Mouse (Mus musculus): ENCODE results near the gene Cwc27. TPM values are rescaled to one million over a fixed set of nuclear protein-coding genes. Genes with fewer than 3 reads are reported as not detected.

Gene Cwc27
- polyA plus RNA-seq (2015; fragmentation: Nextera tagmentation; extraction: Ambion mirVana): 23.4 and 24.1 TPM in 2 replicates

DNA sequence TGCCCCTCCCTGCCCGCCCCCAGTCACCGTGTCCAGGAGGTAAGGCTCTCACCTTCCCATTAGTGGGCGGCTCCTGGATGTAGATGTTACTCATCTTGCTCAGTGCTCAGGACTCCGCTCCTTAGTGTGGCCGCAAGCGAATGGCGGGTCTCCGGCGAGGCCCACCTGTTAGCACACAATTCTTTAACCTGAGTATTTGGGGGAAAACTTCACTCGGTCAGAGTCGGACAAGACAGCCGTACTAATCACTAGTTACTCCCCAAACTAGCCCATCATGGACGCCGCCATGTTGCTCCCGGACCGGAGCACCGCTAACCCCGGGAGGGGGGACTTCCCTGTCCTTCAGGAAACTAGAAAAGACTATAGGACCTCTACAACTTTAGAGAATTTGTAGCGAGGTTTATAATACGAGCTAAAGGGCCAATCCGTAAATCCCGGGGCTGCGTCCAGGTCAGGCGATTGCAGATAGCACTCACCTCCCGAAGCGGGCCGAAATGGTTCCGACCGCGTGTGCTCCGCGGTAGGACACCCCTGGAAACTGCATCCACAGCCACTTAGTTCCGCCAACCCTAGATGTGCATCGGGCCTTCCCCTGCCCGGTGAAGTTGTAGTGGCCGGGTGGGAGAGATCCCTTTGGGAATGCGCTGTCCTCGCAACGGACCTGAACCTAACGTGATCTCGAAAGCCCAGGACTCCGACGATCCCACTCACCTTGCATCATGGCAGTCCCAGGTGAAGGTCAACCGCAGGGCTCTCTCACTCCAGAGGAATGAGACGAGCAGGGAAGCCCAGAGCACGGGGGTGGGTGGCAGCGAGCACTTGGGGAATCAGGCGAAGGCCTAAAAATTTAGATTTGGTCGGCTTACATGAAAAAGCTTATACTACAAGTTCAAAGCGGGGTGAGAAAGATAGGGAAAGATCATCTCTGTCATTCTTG is at the start of gene Cwc27:
TSS of gene Cwc27 (minus strand) at position 508 of the 937 bp plus-strand sequence.
- Histone ChIP-seq H3K27ac (replicated peaks) (peak within 1 kb of the TSS; percentile 85), H3K36me3 (no peaks in the 10 kb centered on the region), H3K4me3 (replicated peaks) (peak within 1 kb of the TSS; percentile 86), H3K9ac (replicated peaks) (peak within 1 kb of the TSS; percentile 85), H3K27me3 (replicated peaks) (no peaks in the 10 kb centered on the region), H3K4me2 (peak within 1 kb of the TSS; percentile 81), H3K9me3 (replicated peaks) (no peaks in the 10 kb centered on the region), H3K4me1 (peaks cover 20% of the 10 kb centered on the region)
- peak; percentile 96 for ATAC-seq (ENCODE audit: low FRiP score)
- WGBS: under 1% methylated on average over 50 of the region's 50 CpGs

GRCm38 (mm10) chr13:104866726-104867125 is 49.8 kb upstream of the Cwc27 start:
- Histone ChIP-seq H3K36me3 (no peaks in the 10 kb centered on the region), H3K27me3 (replicated peaks) (peaks cover 7% of the 10 kb centered on the region), H3K9ac (replicated peaks) (no peak overlapping the region), H3K4me2 (no peak overlapping the region), H3K27ac (replicated peaks) (no peak overlapping the region), H3K4me3 (replicated peaks) (no peak overlapping the region), H3K9me3 (replicated peaks) (no peaks in the 10 kb centered on the region), H3K4me1 (peaks cover 3% of the 10 kb centered on the region; the same call in 1 of the 2 replicates)
- 88% methylated on average over 5 of the region's 5 CpGs for WGBS
- no peak for ATAC-seq (ENCODE audit: low FRiP score)

DNA sequence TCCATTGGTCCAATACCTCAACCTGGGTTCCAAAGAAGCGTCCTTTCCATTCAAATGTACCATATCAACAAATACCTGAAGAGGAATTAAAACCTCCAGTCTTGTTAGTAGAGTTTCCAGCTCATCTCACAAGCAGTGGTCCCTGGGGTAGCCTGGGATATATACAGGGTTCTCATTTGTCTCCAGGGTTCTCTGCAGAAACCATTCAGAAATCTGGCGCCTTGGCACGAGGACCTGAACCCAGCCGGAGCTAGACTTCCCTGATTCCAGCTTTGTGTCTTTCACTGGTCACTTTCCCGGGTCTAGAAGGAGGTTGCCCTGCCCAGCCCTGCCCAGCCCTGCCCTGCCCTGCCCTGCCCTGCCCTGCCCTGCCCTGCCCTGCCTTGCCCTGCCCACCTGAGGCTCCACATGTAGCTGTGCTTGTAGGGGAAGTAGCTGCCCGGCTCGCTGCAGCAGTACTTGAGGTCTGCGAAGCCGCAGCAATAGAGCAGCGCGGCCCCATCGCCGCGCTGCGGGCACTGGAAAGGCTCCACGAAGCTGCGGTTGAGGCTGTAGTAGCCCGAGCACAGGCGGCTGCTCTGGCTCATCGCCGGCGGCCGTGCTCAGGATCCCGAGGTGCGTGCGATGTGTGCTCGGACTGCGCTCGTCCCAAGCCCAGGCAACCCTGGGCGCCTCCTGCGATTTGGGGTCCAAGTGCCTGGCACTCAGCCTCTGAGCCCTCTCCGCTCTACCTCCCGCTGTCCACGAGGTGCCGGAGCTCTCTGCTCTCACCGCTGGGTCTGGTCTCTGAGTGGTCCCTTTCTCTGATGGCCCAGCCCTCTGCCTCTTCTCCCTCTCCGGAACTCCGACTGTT is 46.4 kb upstream of the Cwc27 start, which contains the start of gene Shisal2b:
TSS of gene Shisal2b (minus strand) at position 767 of the 853 bp plus-strand sequence.
- H3K9me3 ChIP-seq (replicated peaks): no peaks in the 10 kb centered on the region
- H3K9ac ChIP-seq (replicated peaks): peak within 1 kb of the TSS; percentile 63
- 4% methylated on average over 38 of the region's 38 CpGs for WGBS
- H3K27me3 ChIP-seq (replicated peaks): peaks cover 7% of the 10 kb centered on the region
- peaks cover 3% of the 10 kb centered on the region; the same call in 1 of the 2 replicates for H3K4me1 ChIP-seq
- ATAC-seq (ENCODE audit: low FRiP score): peak; percentile 92
- 0 out of 2 replicates have a peak within 1 kb of the TSS, but pooled peaks have one; percentile 51 for H3K27ac ChIP-seq (replicated peaks)
- peak within 1 kb of the TSS; percentile 57 for H3K4me3 ChIP-seq (replicated peaks)
- no peaks in the 10 kb centered on the region for H3K36me3 ChIP-seq
- H3K4me2 ChIP-seq: peak within 1 kb of the TSS; percentile 99

GRCm38 (mm10) chr13:104853645-104854044 is 36.7 kb upstream of the Cwc27 start:
- no peak for ATAC-seq (ENCODE audit: low FRiP score)
- 77% methylated on average over 2 of the region's 2 CpGs for WGBS

DNA sequence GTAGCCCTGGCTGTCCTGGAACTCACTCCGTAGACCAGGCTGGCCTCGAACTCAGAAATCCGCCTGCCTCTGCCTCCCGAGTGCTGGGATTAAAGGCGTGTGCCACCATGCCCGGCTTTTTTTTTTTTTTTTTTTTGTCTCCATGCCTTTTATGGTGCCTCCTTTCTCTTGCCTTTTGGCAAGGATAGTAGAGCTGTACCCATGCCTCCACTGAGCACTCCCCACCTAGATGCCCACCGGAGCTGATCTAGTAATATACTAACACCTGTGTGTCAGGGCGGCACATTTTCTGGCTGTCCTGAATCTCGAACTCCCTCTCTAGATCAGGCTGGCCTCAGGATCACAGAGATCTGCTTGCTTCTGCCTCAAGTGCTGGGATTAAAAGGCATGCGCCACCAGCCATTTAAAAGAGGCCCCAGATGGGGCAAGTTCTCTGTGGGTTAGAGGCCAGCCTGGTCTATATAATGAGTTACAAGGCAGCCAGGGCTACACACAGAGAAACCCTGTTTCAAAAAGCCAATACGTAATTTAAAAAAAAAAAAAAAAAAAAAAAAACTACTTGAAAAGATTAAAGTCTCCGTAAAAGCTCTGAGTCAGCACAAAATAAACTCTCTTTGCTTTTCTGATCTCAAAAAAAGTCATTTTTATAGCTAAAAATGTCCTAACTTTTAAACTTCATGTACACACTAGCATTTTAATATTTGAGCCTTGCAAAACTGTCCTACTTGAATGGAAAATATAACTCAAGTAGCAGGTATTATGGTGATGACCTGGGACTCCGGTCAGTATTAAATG is 26.6 kb upstream of the Cwc27 start:
- WGBS: 93% methylated on average over 13 of the region's 13 CpGs
- H3K9me3 ChIP-seq (replicated peaks): no peaks in the 10 kb centered on the region
- H3K36me3 ChIP-seq: peaks cover 3% of the 10 kb centered on the region; the same call in 1 of the 2 replicates
- H3K27me3 ChIP-seq (replicated peaks): no peaks in the 10 kb centered on the region
- no peak for ATAC-seq (ENCODE audit: low FRiP score)
- H3K4me1 ChIP-seq: no peaks in the 10 kb centered on the region
- no peak overlapping the region for H3K4me2 ChIP-seq
- H3K27ac ChIP-seq (replicated peaks): no peak overlapping the region
- no peak overlapping the region for H3K9ac ChIP-seq (replicated peaks)
- no peak overlapping the region for H3K4me3 ChIP-seq (replicated peaks)

More at GRCm38 (mm10) chr13:104853645-104854044, 36.7 kb upstream of the Cwc27 start:
- Histone ChIP-seq H3K4me2 (no peak overlapping the region), H3K27me3 (replicated peaks) (no peaks in the 10 kb centered on the region), H3K4me1 (no peaks in the 10 kb centered on the region), H3K4me3 (replicated peaks) (no peak overlapping the region), H3K9ac (replicated peaks) (no peak overlapping the region), H3K9me3 (replicated peaks) (no peaks in the 10 kb centered on the region), H3K36me3 (no peaks in the 10 kb centered on the region), H3K27ac (replicated peaks) (no peak overlapping the region)

GRCm38 (mm10) chr13:104841937-104842336 is 25.0 kb upstream of the Cwc27 start:
- Histone ChIP-seq H3K9ac (replicated peaks) (no peak overlapping the region), H3K27me3 (replicated peaks) (no peaks in the 10 kb centered on the region), H3K27ac (replicated peaks) (no peak overlapping the region), H3K36me3 (peaks cover 10% of the 10 kb centered on the region), H3K4me2 (no peak overlapping the region), H3K4me1 (no peaks in the 10 kb centered on the region), H3K4me3 (replicated peaks) (no peak overlapping the region), H3K9me3 (replicated peaks) (no peaks in the 10 kb centered on the region)
- no peak for ATAC-seq (ENCODE audit: low FRiP score)
- WGBS: 85% methylated on average over 4 of the region's 4 CpGs

- Histone ChIP-seq H3K9me3 (replicated peaks) (no peaks in the 10 kb centered on the region), H3K36me3 (peaks cover 29% of the 10 kb centered on the region), H3K27ac (replicated peaks) (no peak overlapping the region), H3K27me3 (replicated peaks) (no peaks in the 10 kb centered on the region), H3K9ac (replicated peaks) (no peak overlapping the region), H3K4me1 (no peaks in the 10 kb centered on the region), H3K4me3 (replicated peaks) (no peak overlapping the region), H3K4me2 (no peak overlapping the region)
- WGBS: 63% methylated on average over 7 of the region's 7 CpGs
- ATAC-seq (ENCODE audit: low FRiP score): no peak
These were observed 20.7 kb upstream of the Cwc27 start for GRCm38 (mm10) chr13:104837628-104838027.

GRCm38 (mm10) chr13:104832811-104833210 is 15.9 kb upstream of the Cwc27 start:
- H3K4me1 ChIP-seq: no peaks in the 10 kb centered on the region
- no peak overlapping the region for H3K27ac ChIP-seq (replicated peaks)
- no peak overlapping the region for H3K4me3 ChIP-seq (replicated peaks)
- H3K27me3 ChIP-seq (replicated peaks): no peaks in the 10 kb centered on the region
- no peak for ATAC-seq (ENCODE audit: low FRiP score)
- 96% methylated on average over 13 of the region's 13 CpGs for WGBS
- H3K9me3 ChIP-seq (replicated peaks): no peaks in the 10 kb centered on the region
- no peak overlapping the region for H3K9ac ChIP-seq (replicated peaks)
- H3K4me2 ChIP-seq: no peak overlapping the region
- peaks cover 46% of the 10 kb centered on the region for H3K36me3 ChIP-seq

- WGBS: 88% methylated on average over 2 of the region's 2 CpGs
- no peak for ATAC-seq (ENCODE audit: low FRiP score)
These were observed 8.5 kb upstream of the Cwc27 start for GRCm38 (mm10) chr13:104825470-104825869.

GRCm38 (mm10) chr13:104822411-104822838 is 5.5 kb upstream of the Cwc27 start:
- H3K9ac ChIP-seq (replicated peaks): no peak overlapping the region
- peak; percentile 67; the same call in 1 of the 2 replicates for ATAC-seq (ENCODE audit: low FRiP score)
- H3K9me3 ChIP-seq (replicated peaks): no peaks in the 10 kb centered on the region
- no peak overlapping the region for H3K4me3 ChIP-seq (replicated peaks)
- 14% methylated on average over 8 of the region's 8 CpGs for WGBS
- H3K36me3 ChIP-seq: no peaks in the 10 kb centered on the region
- H3K4me1 ChIP-seq: peaks cover 14% of the 10 kb centered on the region
- H3K4me2 ChIP-seq: peak overlapping the region; percentile 26; the same call in 1 of the 2 replicates
- H3K27me3 ChIP-seq (replicated peaks): no peaks in the 10 kb centered on the region
- peak overlapping the region; percentile 56 for H3K27ac ChIP-seq (replicated peaks)

More at GRCm38 (mm10) chr13:104825470-104825869, 8.5 kb upstream of the Cwc27 start:
- no peak overlapping the region for H3K9ac ChIP-seq (replicated peaks)
- no peaks in the 10 kb centered on the region for H3K9me3 ChIP-seq (replicated peaks)
- H3K36me3 ChIP-seq: peaks cover 21% of the 10 kb centered on the region
- H3K4me2 ChIP-seq: no peak overlapping the region
- no peaks in the 10 kb centered on the region for H3K27me3 ChIP-seq (replicated peaks)
- H3K4me3 ChIP-seq (replicated peaks): no peak overlapping the region
- no peak overlapping the region for H3K27ac ChIP-seq (replicated peaks)
- H3K4me1 ChIP-seq: peaks cover 4% of the 10 kb centered on the region; the same call in 1 of the 2 replicates
